Mouse (Mus musculus): Measurements from ENCODE around the gene Slc6a20a. TPM values are rescaled to one million over a fixed set of nuclear protein-coding genes. Genes with fewer than 3 reads are reported as not detected.
"Not testable (repeated sequence)": the region's sequence is repeated elsewhere in the genome, so short reads cannot be mapped to it uniquely, and the experiment has no call there.

Slc6a20a gene
- polyA plus RNA-seq, 1 experiment from 2014 or later: 3.0 TPM

- Histone ChIP-seq H3K9me3 (no peaks in the 10 kb centered on the region), H3K4me3 (peak overlapping the region; percentile 47), H3K27ac (replicated peaks) (no peak overlapping the region), H3K9ac (replicated peaks) (no peak overlapping the region), H3K36me3 (no peaks in the 10 kb centered on the region), H3K4me1 (peaks cover 9% of the 10 kb centered on the region), H3K27me3 (peaks cover 49% of the 10 kb centered on the region), H3K4me2 (replicated peaks) (peak overlapping the region; percentile 86)
- WGBS: 32% methylated on average over 2 of the region's 2 CpGs
- no peak for ATAC-seq (ENCODE audit: low FRiP score, low read depth)
Measured at GRCm38 (mm10) chr9:123679198-123679597, 513 bp upstream of the Slc6a20a start.

GRCm38 (mm10) chr9:123665645-123666044, 13.0 kb downstream of the Slc6a20a start:
- no peak overlapping the region for H3K9ac ChIP-seq (replicated peaks)
- H3K9me3 ChIP-seq: 0 out of 2 replicates have a peak, but pooled peaks cover 2% of the 10 kb centered on the region
- 56% methylated on average over 5 of the region's 5 CpGs for WGBS
- H3K27ac ChIP-seq (replicated peaks): no peak overlapping the region
- no peaks in the 10 kb centered on the region for H3K4me1 ChIP-seq
- H3K27me3 ChIP-seq: no peaks in the 10 kb centered on the region
- no peak overlapping the region for H3K4me2 ChIP-seq (replicated peaks)
- no peaks in the 10 kb centered on the region for H3K36me3 ChIP-seq
- no peak overlapping the region for H3K4me3 ChIP-seq
- no peak for ATAC-seq (ENCODE audit: low FRiP score, low read depth)

DNA sequence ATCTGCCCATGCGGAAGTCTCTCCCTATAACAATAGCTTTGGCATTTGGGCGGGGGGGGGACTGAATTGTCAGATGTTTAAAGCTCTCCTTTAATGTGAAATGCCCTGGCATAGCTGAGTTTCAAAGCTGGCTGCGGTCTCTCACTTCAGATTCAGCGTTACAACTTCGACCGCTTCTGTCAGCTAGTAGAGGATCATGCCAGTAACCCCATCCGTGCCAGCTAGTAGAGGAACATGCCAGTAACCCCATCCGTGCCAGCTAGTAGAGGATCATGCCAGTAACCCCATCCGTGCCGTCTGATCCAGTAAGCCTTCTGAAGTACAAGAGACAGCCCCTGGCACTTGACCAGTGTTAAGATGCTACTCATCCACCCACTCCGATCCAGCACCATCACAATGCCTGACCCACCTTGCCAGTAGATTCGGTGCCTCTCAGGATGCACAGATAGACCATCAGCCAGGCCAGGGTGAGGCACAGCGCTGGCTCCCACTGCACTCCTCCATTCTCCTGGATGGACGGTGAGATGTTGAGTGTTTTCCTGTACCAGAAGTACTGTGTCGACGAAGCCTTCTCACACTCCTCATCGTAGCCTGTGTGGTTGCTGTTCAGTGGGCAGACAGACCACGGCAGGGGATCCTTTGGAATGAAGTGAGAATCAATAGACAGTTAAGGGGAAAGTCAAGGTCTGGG, 18.6 kb downstream of the Slc6a20a start:
- not testable (repeated sequence) for ATAC-seq (ENCODE audit: low FRiP score, low read depth)
- 84% methylated on average over 18 of the region's 18 CpGs for WGBS

DNA sequence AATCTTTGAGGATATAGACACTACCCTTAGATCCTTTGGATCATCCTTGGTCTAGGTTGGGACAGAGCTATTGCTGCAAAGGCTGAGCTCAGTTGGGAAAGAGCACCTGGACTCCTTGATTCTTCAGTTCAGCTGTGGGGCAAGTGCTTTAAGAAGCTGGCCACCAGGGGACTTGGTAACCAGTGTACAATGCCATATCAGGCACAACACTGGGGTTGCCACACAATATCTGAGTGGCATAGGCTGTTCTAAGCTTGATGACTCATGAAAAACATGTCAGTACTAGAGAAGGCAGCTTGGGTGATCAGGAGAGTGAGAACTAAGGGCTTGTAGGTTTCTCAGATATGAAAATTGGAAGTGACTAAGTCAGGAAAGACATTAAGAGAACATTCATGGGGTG, 19.7 kb downstream of the Slc6a20a start:
- Histone ChIP-seq H3K4me3 (no peak overlapping the region), H3K4me1 (no peaks in the 10 kb centered on the region), H3K4me2 (replicated peaks) (no peak overlapping the region), H3K9me3 (no peaks in the 10 kb centered on the region), H3K27ac (replicated peaks) (no peak overlapping the region), H3K27me3 (no peaks in the 10 kb centered on the region), H3K36me3 (no peaks in the 10 kb centered on the region), H3K9ac (replicated peaks) (no peak overlapping the region)
- no peak for ATAC-seq (ENCODE audit: low FRiP score, low read depth)

More for the DNA sequence above, 18.6 kb downstream of the Slc6a20a start:
- not testable (repeated sequence) for H3K4me1 ChIP-seq; H3K27me3 ChIP-seq; H3K4me2 ChIP-seq (replicated peaks); H3K27ac ChIP-seq (replicated peaks); H3K9me3 ChIP-seq; H3K36me3 ChIP-seq; H3K9ac ChIP-seq (replicated peaks); H3K4me3 ChIP-seq

- no peak overlapping the region for H3K27ac ChIP-seq (replicated peaks)
- no peaks in the 10 kb centered on the region for H3K27me3 ChIP-seq
- no peaks in the 10 kb centered on the region for H3K36me3 ChIP-seq
- no peak overlapping the region for H3K9ac ChIP-seq (replicated peaks)
- WGBS: 77% methylated on average over 3 of the region's 3 CpGs
- no peak for ATAC-seq (ENCODE audit: low FRiP score, low read depth)
- H3K4me1 ChIP-seq: no peaks in the 10 kb centered on the region
- H3K4me3 ChIP-seq: no peak overlapping the region
- H3K9me3 ChIP-seq: no peaks in the 10 kb centered on the region
- no peak overlapping the region for H3K4me2 ChIP-seq (replicated peaks)
Measured at GRCm38 (mm10) chr9:123657457-123657856, 21.2 kb downstream of the Slc6a20a start.

DNA sequence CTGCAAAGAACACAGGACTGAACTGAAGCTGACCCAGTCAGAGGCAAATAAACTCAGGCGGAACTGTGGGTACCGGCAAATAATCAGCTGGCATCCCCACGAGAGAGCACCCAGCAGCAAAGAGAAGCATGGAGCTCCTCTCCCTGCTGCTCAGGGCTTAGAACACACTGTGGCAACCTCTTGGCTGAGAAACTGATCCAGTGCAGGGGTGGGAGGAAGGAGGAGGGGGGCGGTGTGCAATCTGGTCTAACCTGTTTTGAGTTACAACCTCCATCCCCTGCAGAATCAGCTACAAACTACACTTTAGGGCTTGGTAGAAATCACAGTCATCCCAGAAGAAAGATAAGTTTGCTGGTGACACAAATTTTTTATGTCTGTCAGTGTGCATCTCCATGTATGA, 27.3 kb downstream of the Slc6a20a start:
- no peak for ATAC-seq (ENCODE audit: low FRiP score, low read depth)
- no peaks in the 10 kb centered on the region for H3K4me1 ChIP-seq
- H3K4me3 ChIP-seq: no peak overlapping the region
- H3K27me3 ChIP-seq: no peaks in the 10 kb centered on the region
- no peaks in the 10 kb centered on the region for H3K36me3 ChIP-seq
- WGBS: 42% methylated on average over 4 of the region's 4 CpGs
- no peaks in the 10 kb centered on the region for H3K9me3 ChIP-seq
- H3K4me2 ChIP-seq (replicated peaks): no peak overlapping the region
- no peak overlapping the region for H3K9ac ChIP-seq (replicated peaks)
- no peak overlapping the region for H3K27ac ChIP-seq (replicated peaks)

DNA sequence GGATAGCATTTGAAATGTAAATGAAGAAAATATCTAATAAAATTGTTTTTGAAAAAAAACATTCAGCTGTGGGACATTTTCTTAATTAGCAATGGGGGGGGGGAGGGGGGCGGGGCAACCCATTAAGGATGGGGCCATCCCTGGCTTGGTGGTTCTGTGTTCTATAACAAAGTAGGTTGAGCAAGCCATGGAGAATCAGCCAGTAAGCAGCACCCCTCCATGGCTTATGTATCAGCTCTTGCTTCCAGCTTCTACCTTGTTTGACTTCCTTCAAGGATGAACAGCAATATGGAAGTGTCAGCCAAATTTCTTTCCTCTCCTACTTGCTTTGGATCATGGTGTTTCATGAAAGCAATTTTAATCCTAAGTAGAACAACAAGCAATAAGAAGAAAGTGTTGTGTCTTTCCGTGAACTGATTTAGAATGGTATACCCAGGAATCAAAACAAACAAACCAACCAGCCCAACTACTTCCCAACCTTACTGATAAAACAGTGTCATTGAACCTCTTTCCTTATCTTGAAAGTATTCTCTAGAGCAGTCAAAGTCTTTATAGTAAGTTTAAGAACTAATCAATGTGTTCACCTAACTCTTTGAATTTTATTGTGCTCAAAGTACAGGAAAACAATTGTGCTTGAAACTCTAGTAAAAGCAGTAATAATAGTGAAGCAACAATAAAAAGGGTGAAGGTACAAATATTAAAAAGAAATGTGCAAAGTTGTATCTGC, 28.7 kb downstream of the Slc6a20a start:
- no peak overlapping the region for H3K27ac ChIP-seq (replicated peaks)
- no peaks in the 10 kb centered on the region for H3K4me1 ChIP-seq
- no peak overlapping the region for H3K9ac ChIP-seq (replicated peaks)
- ATAC-seq (ENCODE audit: low FRiP score, low read depth): no peak
- WGBS: 90% methylated on average over 2 of the region's 2 CpGs
- H3K9me3 ChIP-seq: no peaks in the 10 kb centered on the region
- no peak overlapping the region for H3K4me2 ChIP-seq (replicated peaks)
- H3K36me3 ChIP-seq: no peaks in the 10 kb centered on the region
- no peak overlapping the region for H3K4me3 ChIP-seq
- no peaks in the 10 kb centered on the region for H3K27me3 ChIP-seq

DNA sequence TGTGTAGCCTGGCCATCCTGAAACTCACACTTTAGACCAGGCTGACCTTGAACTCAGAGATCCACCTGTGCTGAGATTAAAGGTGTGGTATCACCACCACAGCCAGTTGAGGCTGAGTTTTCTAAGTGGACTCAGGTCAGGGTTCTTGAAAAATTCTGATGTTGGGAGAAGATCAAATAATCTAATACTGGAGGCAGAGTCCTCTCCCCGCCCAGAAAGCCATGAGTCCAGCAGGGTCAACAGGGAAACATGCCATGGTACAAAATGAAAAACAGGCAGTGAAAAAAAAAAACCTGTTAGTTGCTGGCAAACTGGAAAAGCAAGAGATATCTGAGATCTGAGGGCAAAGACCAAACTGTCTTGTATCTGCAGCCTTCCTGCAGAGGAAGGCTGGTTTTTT, 38.6 kb downstream of the Slc6a20a start:
- H3K9ac ChIP-seq (replicated peaks): no peak overlapping the region
- H3K27ac ChIP-seq (replicated peaks): no peak overlapping the region
- no peaks in the 10 kb centered on the region for H3K9me3 ChIP-seq
- 67% methylated on average over 1 of the region's 1 CpGs for WGBS
- no peak for ATAC-seq (ENCODE audit: low FRiP score, low read depth)
- no peak overlapping the region for H3K4me2 ChIP-seq (replicated peaks)
- no peaks in the 10 kb centered on the region for H3K36me3 ChIP-seq
- H3K27me3 ChIP-seq: no peaks in the 10 kb centered on the region
- no peak overlapping the region for H3K4me3 ChIP-seq
- H3K4me1 ChIP-seq: no peaks in the 10 kb centered on the region

DNA sequence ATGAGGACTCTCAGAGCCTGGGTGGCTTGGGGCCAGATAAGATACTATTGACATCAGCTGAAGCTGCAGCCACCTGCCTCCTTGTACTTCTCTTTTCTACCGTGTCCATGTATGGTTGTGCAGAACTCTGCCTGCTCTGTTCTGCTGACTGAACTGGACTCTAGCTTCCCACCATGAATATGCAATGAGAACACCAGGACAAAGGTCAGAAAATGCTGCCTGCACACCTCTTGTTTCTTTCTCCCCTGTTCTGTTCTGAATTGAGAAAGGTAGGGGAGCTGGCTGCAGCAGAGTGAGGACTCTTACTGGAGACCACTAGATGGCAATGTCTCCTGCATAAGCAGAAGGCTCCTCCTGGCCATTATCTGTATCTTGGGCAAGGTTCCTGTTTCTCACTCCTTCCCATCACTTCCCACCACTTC, 40.0 kb downstream of the Slc6a20a start:
- Histone ChIP-seq H3K36me3 (no peaks in the 10 kb centered on the region), H3K4me1 (no peaks in the 10 kb centered on the region), H3K9me3 (no peaks in the 10 kb centered on the region), H3K27me3 (no peaks in the 10 kb centered on the region), H3K9ac (replicated peaks) (no peak overlapping the region), H3K4me2 (replicated peaks) (no peak overlapping the region), H3K4me3 (no peak overlapping the region), H3K27ac (replicated peaks) (no peak overlapping the region)
- ATAC-seq (ENCODE audit: low FRiP score, low read depth): peak; percentile 41; the same call in 1 of the 2 replicates
- 76% methylated on average over 1 of the region's 1 CpGs for WGBS

- no peak overlapping the region for H3K27ac ChIP-seq (replicated peaks)
- H3K9ac ChIP-seq (replicated peaks): no peak overlapping the region
- no peaks in the 10 kb centered on the region for H3K27me3 ChIP-seq
- H3K9me3 ChIP-seq: no peaks in the 10 kb centered on the region
- H3K4me1 ChIP-seq: no peaks in the 10 kb centered on the region
- H3K4me3 ChIP-seq: no peak overlapping the region
- no peak overlapping the region for H3K4me2 ChIP-seq (replicated peaks)
- H3K36me3 ChIP-seq: no peaks in the 10 kb centered on the region
- ATAC-seq (ENCODE audit: low FRiP score, low read depth): no peak
Measured at GRCm38 (mm10) chr9:123638231-123638630, 40.5 kb downstream of the Slc6a20a start.

- no peaks in the 10 kb centered on the region for H3K4me1 ChIP-seq
- H3K9me3 ChIP-seq: no peaks in the 10 kb centered on the region
- no peaks in the 10 kb centered on the region for H3K27me3 ChIP-seq
- no peaks in the 10 kb centered on the region for H3K36me3 ChIP-seq
- H3K4me3 ChIP-seq: no peak overlapping the region
- H3K4me2 ChIP-seq (replicated peaks): no peak overlapping the region
- WGBS: 71% methylated on average over 5 of the region's 5 CpGs
- ATAC-seq (ENCODE audit: low FRiP score, low read depth): no peak
- H3K27ac ChIP-seq (replicated peaks): no peak overlapping the region
- no peak overlapping the region for H3K9ac ChIP-seq (replicated peaks)
Measured at GRCm38 (mm10) chr9:123636771-123637170, 41.9 kb downstream of the Slc6a20a start.

DNA sequence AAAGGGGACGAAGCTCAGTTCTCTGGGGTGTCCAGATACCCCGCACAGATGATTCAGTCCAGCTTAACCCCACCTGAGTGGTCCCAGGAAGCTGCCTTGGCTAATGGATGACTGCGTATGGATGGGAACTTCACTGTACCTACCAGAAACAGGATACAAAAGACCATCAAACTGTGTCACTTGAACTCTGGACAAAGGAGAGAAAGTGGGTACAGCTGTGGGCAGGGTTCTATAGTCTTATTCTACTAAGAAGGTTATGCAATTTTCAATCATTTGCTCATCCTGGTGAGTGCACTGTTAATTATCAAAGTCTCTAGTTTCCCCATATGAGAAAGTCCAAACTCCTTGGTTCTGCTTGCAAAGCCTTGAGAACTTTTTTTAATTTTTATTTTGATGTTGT, 45.7 kb downstream of the Slc6a20a start:
- H3K27me3 ChIP-seq: no peaks in the 10 kb centered on the region
- H3K4me2 ChIP-seq (replicated peaks): no peak overlapping the region
- H3K36me3 ChIP-seq: no peaks in the 10 kb centered on the region
- no peak for ATAC-seq (ENCODE audit: low FRiP score, low read depth)
- no peak overlapping the region for H3K9ac ChIP-seq (replicated peaks)
- WGBS: 87% methylated on average over 3 of the region's 3 CpGs
- H3K4me3 ChIP-seq: no peak overlapping the region
- H3K27ac ChIP-seq (replicated peaks): no peak overlapping the region
- no peaks in the 10 kb centered on the region for H3K9me3 ChIP-seq
- no peaks in the 10 kb centered on the region for H3K4me1 ChIP-seq
